Mouse (Mus musculus) neural tube, embryonic 13.5 days (tissue): ENCODE results near the gene Fam83f. TPM values are rescaled to one million over a fixed set of nuclear protein-coding genes. Genes with fewer than 3 reads are reported as not detected.
A peak's percentile ranks its signal among the peaks of the same experiment; 100 is the strongest.

Source experiments
- ATAC-seq: fragments of 200-750 bp; cut with Nextera tagmentation; 2 replicates; pipeline ENCODE4 v1.8.0; 2017; ENCODE audit warnings: low read depth, mild to moderate bottlenecking, moderate TSS enrichment, moderate library complexity
- H3K27ac ChIP-seq: fragments of 300-500 bp; sonication (generic); replicated peaks from 2 replicates; pipeline ENCODE4 v1.5.1; 2015; ENCODE audit warnings: moderate library complexity, mild to moderate bottlenecking, inconsistent platforms
- H3K27me3 ChIP-seq: fragments of 300-500 bp; sonication (generic); 2 replicates; pipeline ENCODE4 v1.6.1; 2015; ENCODE audit warnings: mild to moderate bottlenecking, inconsistent platforms
- H3K36me3 ChIP-seq: fragments of 300-500 bp; sonication (generic); 2 replicates; pipeline ENCODE4 v1.6.1; 2015; ENCODE audit warnings: mild to moderate bottlenecking, inconsistent platforms
- H3K4me1 ChIP-seq: fragments of 300-500 bp; sonication (generic); replicated peaks from 2 replicates; pipeline ENCODE4 v1.6.1; 2015; ENCODE audit warnings: inconsistent platforms
- H3K4me2 ChIP-seq: fragments of 300-500 bp; sonication (generic); 2 replicates; pipeline ENCODE4 v1.6.1; 2015; ENCODE audit warnings: inconsistent platforms, mild to moderate bottlenecking, moderate library complexity
- H3K4me3 ChIP-seq: fragments of 300-500 bp; sonication (generic); 2 replicates; pipeline ENCODE4 v1.5.1; 2015; ENCODE audit warnings: mild to moderate bottlenecking, inconsistent platforms
- H3K9ac ChIP-seq: fragments of 300-500 bp; sonication (generic); 2 replicates; pipeline ENCODE4 v1.6.1; 2015; ENCODE audit warnings: moderate library complexity, mild to moderate bottlenecking, inconsistent platforms
- H3K9me3 ChIP-seq: fragments of 300-500 bp; sonication (generic); 2 replicates; pipeline ENCODE4 v1.6.1; 2016; ENCODE audit warnings: inconsistent platforms
- WGBS: fragments of 180-500 bp; shearing (Covaris S2); methylation state at CpG from one replicate; pipeline ENCODE4 v1.1.7; 2015; 5-methylcytosine and 5-hydroxymethylcytosine counted together
- polyA plus RNA-seq: library from polyadenylated mRNA; unstranded; fragments of >200 nt; fragmentation: Nextera tagmentation; extraction: Ambion mirVana; gene quantifications from 2 replicates; pipeline ENCODE4 v1.2.1, GENCODE M21; 2015

Gene Fam83f
- polyA plus RNA-seq, 1 experiment from 2014 or later: 0.22 TPM

DNA sequence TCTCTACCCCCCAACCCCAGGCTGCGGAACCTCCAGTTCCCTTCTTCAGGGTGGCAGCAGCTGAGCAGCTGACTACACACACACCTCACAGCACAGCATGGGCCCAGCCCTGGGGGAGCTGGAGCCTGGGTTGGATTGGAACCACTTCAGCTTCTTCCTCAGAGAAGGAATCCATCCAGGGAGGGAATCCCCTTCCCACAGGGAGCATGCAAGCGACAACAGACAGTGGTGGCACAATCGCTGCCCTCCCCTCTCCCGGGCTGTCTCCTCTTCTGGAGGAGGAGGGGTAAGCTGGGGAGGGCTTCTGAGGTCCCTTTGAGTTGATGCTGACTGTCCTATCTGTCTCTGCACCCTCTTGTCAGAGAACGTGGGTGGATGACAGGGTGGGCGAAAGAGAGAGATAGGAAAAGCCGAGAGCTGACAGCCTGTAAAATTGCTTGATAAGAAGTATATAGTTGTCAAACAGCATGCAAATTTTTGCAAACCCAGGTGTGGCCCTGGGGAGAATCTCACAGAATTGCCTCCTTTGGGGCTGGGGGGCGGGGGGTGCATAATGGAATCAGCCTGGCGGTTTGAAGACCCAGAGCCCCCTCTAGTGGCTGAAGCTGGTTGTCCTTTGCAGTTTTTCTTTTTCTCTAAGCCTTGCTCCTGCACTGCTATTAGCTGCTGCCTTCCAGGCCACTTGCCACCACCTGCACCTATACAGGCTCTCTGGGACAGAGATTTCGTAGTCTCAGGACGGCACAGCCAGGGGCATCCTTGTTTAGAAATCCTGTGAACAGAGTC lies 22.7 kb downstream of the Fam83f start:
- H3K27ac ChIP-seq: no peak overlapping the region
- 28% methylated on average over 11 of the region's 11 CpGs for WGBS
- no peaks in the 10 kb centered on the region for H3K36me3 ChIP-seq
- no peak overlapping the region for H3K4me3 ChIP-seq
- H3K4me2 ChIP-seq: peak overlapping the region; percentile 40
- H3K9ac ChIP-seq: peak overlapping the region; percentile 50; the same call in 1 of the 2 replicates
- H3K27me3 ChIP-seq: peaks cover 5% of the 10 kb centered on the region; the same call in 1 of the 2 replicates
- H3K9me3 ChIP-seq: no peaks in the 10 kb centered on the region
- ATAC-seq: peak; percentile 52
- peaks cover 27% of the 10 kb centered on the region for H3K4me1 ChIP-seq

DNA sequence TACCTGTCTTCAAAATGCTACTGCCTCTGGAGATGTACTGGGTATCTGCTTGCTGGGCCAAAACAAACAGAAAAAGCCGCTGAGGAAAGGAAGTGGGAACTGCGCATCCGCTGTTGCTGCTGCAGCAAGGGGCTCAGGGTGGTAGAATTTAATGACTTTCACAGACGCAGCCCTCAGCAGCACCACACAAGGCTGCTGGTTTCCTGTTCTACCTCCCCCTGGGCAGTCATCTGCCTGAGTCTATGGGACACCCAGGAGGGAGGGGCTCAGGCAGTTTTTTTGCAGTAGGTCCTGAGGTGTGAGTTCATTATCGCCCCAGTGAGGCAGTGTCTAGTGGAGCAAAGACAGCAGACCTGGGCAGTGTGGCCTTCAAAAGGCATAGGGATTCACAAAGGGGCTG lies 25.9 kb downstream of the Fam83f start:
- no peak for ATAC-seq
- peaks cover 27% of the 10 kb centered on the region for H3K4me1 ChIP-seq
- H3K27me3 ChIP-seq: peaks cover 5% of the 10 kb centered on the region; the same call in 1 of the 2 replicates
- no peaks in the 10 kb centered on the region for H3K36me3 ChIP-seq
- no peak overlapping the region for H3K4me3 ChIP-seq
- H3K4me2 ChIP-seq: no peak overlapping the region
- WGBS: 53% methylated on average over 5 of the region's 5 CpGs
- no peak overlapping the region for H3K27ac ChIP-seq
- no peak overlapping the region for H3K9ac ChIP-seq
- no peaks in the 10 kb centered on the region for H3K9me3 ChIP-seq

DNA sequence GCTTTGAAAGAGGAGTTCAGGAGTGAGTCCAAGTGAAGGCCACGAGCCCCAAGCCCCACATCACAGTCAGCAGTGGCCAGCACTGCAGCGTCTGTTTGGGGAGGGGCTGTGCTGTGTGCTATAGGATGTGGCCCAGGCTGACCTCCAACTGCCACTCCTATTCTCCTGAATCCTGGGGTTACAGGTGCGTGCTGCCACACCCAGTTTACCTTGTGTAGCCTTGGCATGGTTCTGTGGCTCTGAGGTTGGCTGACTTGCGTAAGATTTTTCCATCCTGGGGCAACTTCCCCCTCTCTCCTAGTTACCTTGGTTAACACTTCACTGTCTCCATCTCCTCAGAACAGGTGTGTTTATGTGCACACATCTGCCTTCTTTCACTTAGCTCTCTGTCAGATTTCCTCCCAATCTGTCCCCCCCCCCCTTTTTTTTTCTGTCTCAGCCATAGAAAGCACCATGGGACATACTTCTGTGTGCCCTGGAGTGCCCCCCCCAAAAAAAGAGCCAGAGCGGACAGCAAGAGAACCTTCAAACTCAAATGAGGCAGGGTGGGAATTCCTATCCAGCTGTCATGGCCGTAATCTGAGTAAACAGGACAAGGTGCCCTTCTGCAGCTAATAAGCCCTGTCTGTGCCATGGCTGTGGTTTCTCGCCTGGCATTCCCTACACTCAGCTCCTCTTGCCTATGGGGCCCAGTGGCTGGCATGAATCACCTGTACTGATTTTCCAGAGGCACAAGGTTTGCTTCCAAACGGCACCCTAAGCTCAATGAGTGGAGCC lies 30.0 kb downstream of the Fam83f start:
- H3K27ac ChIP-seq: no peak overlapping the region
- H3K4me2 ChIP-seq: no peak overlapping the region
- 77% methylated on average over 8 of the region's 8 CpGs for WGBS
- peaks cover 5% of the 10 kb centered on the region; the same call in 1 of the 2 replicates for H3K27me3 ChIP-seq
- no peak overlapping the region for H3K9ac ChIP-seq
- H3K9me3 ChIP-seq: no peaks in the 10 kb centered on the region
- peaks cover 23% of the 10 kb centered on the region for H3K4me1 ChIP-seq
- no peaks in the 10 kb centered on the region for H3K36me3 ChIP-seq
- ATAC-seq: no peak
- H3K4me3 ChIP-seq: no peak overlapping the region

DNA sequence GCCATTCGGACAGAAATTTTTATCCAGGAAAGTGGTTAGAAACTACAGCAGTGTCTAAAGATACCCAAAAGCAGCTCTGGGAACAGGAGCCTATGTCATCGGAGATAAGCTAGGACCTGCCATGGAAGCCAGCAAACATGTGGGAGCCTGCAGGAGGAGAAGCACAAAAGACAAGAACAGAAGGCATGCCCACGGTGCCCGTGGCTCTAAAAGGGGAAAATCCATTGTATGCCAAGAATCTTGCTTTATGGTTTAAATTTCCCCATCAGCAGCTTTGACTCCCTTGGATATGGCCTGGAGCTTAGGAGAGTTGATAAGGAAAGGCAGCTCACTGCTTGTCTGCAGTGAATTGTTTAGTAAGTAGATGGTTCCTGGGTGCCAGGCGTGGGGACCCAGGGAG lies 31.3 kb downstream of the Fam83f start:
- Histone ChIP-seq H3K27ac (no peak overlapping the region), H3K9me3 (no peaks in the 10 kb centered on the region), H3K4me3 (no peak overlapping the region), H3K27me3 (peaks cover 5% of the 10 kb centered on the region; the same call in 1 of the 2 replicates), H3K9ac (no peak overlapping the region), H3K36me3 (no peaks in the 10 kb centered on the region), H3K4me2 (no peak overlapping the region), H3K4me1 (peaks cover 30% of the 10 kb centered on the region)
- no peak for ATAC-seq
- 86% methylated on average over 5 of the region's 5 CpGs for WGBS

DNA sequence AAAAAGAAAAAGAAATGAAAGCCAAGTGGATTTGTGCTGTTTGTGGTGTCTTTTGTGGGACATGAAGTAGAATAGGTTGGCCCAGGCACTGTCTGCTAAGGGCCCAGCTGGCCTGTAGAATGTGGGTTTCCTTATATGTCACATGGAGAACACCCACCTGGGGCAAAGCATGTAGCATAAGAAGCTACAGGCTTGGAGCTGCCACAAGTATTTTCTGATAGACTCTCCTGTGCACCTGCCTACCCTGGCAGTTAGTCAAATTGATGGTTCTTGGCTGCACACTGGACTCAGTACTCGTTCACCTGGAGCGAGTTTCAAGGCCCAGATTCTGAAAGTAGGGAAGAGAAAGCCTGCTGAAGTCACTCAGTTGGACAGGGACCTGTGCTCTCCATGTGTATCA lies 31.8 kb downstream of the Fam83f start:
- Histone ChIP-seq H3K27ac (no peak overlapping the region), H3K9ac (no peak overlapping the region), H3K27me3 (peaks cover 5% of the 10 kb centered on the region; the same call in 1 of the 2 replicates), H3K4me1 (peaks cover 31% of the 10 kb centered on the region), H3K4me2 (no peak overlapping the region), H3K4me3 (no peak overlapping the region), H3K9me3 (no peaks in the 10 kb centered on the region), H3K36me3 (no peaks in the 10 kb centered on the region)
- 77% methylated on average over 2 of the region's 2 CpGs for WGBS
- no peak for ATAC-seq

DNA sequence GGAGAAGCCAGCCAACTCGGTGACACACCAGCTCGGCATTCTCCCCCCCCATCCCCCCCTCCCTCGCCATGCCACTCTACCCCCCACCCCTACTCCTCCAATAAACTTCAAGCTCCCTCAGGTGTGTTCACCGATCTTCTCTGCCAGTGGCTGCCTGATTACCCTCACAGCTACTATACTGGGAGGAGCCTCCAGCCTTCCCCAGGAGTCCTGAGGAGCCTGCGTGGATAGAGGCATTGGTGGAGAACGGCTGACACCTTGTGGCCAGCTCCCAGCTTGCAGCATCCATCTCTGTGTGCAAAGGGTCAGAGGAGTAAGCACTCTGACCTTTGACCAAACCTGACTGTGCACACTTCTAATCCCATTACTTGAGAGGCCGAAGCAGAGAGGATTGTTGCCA lies 32.6 kb downstream of the Fam83f start:
- H3K36me3 ChIP-seq: no peaks in the 10 kb centered on the region
- H3K4me2 ChIP-seq: 0 out of 2 replicates have a peak overlapping the region, but pooled peaks have one; percentile 27
- no peaks in the 10 kb centered on the region for H3K9me3 ChIP-seq
- no peak overlapping the region for H3K9ac ChIP-seq
- no peak overlapping the region for H3K4me3 ChIP-seq
- H3K4me1 ChIP-seq: peaks cover 35% of the 10 kb centered on the region
- peak; percentile 84 for ATAC-seq
- no peak overlapping the region for H3K27ac ChIP-seq
- 6% methylated on average over 7 of the region's 7 CpGs for WGBS
- peaks cover 5% of the 10 kb centered on the region; the same call in 1 of the 2 replicates for H3K27me3 ChIP-seq

DNA sequence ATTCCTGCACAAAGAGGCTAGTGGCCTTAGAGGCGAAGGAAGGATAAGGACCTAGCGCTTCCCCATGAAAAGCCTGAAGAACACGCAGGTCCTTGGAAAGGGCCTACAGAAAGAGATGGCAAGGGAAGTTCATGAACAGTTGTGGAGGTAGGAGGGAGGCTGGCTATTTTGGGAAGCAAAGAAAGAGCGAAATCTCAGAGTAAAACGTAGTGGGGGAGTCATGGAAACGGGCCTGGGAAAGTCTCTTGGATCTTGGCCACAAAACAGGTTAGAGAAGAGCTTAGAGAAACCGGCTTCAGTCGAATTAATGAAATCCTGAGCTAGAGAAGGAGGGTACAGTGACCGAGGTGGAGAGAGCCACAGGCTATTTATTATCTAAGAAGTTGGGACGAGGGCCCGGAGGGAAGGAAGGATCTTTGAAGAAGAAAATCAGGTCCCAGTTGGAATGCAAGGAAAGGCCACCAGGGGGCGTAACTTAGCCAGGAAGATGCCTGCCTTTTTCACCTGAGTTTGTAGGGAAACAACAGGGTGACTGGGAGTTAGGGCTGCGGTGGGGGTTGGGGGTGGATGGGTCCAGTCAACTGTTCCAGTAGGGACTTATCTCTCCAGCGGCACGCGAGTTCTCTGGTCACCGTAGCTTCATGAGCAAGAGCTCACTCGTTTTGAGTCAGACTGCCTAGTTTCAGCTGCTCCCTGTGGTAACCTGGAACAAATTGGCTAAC lies 34.3 kb downstream of the Fam83f start:
- peak overlapping the region; percentile 53 for H3K4me2 ChIP-seq
- ATAC-seq: no peak
- peak overlapping the region; percentile 19 for H3K4me3 ChIP-seq
- peaks cover 5% of the 10 kb centered on the region; the same call in 1 of the 2 replicates for H3K27me3 ChIP-seq
- H3K9ac ChIP-seq: peak overlapping the region; percentile 27
- WGBS: 28% methylated on average over 18 of the region's 18 CpGs
- no peaks in the 10 kb centered on the region for H3K36me3 ChIP-seq
- peaks cover 40% of the 10 kb centered on the region for H3K4me1 ChIP-seq
- no peaks in the 10 kb centered on the region for H3K9me3 ChIP-seq
- H3K27ac ChIP-seq: peak overlapping the region; percentile 89

DNA sequence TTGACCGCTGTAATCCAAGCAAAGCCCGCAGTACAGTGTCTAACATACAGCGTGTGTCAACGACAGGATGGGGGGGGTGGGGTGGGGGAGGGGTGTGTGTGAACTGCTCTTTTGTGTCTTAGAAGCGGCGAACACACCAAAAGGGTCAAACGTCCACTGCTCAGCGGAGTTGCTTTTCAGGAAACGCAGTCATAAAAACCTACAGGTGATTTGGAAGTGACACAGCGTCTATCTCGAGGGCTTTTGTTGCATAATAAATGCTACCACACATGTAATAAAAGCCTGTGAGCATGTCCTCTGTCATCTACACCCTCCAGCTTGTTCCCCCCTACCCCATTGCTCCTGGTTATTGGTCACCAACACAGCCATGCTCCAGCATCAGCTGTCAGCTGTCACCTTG lies 34.9 kb downstream of the Fam83f start:
- Histone ChIP-seq H3K9ac (peak overlapping the region; percentile 27), H3K9me3 (no peaks in the 10 kb centered on the region)
- WGBS: 9% methylated on average over 11 of the region's 11 CpGs

DNA sequence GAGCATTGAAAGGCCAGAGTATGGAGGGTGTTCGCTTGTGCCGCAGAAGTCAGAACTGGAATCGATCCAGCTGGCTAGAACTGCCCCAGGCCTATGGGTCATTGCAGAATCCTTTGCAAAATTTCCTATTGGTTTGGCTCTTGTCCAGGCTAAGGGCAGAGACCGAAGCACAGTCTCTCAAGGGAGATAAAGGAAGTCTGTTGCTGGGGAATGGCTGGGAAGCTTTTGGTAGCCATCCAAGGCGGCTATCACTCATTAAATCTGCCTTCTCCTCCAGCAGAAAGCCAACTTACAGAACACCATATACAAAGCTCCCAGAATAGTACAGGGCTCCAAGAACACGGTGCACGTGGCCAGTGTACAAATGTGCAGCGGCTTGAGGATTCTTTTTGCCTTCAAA lies 35.4 kb downstream of the Fam83f start:
- Histone ChIP-seq H3K4me1 (peaks cover 44% of the 10 kb centered on the region), H3K27me3 (peaks cover 5% of the 10 kb centered on the region; the same call in 1 of the 2 replicates), H3K27ac (peak overlapping the region; percentile 89), H3K4me2 (peak overlapping the region; percentile 53), H3K9ac (peak overlapping the region; percentile 47), H3K4me3 (no peak overlapping the region), H3K36me3 (no peaks in the 10 kb centered on the region), H3K9me3 (no peaks in the 10 kb centered on the region)
- no peak for ATAC-seq
- WGBS: 36% methylated on average over 8 of the region's 8 CpGs

More for the DNA sequence above, 34.9 kb downstream of the Fam83f start:
- ATAC-seq: no peak
- Histone ChIP-seq H3K4me2 (peak overlapping the region; percentile 53), H3K27ac (peak overlapping the region; percentile 89), H3K36me3 (no peaks in the 10 kb centered on the region), H3K27me3 (peaks cover 5% of the 10 kb centered on the region; the same call in 1 of the 2 replicates), H3K4me3 (peak overlapping the region; percentile 19), H3K4me1 (peaks cover 40% of the 10 kb centered on the region)

DNA sequence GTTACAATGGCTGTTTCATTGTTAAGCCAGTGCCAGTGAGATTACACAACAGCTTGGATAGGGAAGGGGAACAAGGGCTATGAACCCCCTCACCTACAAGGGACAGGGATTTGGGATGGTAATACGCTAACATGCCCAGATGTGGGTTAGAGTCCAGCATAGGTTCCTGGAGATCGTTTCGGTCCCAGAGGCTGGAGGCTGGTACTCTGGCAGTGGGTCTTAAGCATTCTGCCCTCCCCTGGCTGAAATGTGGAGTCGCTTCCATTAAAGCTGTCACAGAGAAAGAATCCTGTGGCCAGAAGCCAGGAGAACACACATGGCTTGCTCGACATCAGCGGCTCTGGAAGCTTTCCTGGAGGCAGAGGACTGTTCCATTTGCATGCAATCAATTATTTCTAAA lies 37.9 kb downstream of the Fam83f start:
- peaks cover 51% of the 10 kb centered on the region for H3K4me1 ChIP-seq
- no peak overlapping the region for H3K4me2 ChIP-seq
- H3K9me3 ChIP-seq: no peaks in the 10 kb centered on the region
- no peak overlapping the region for H3K9ac ChIP-seq
- H3K27ac ChIP-seq: no peak overlapping the region
- H3K36me3 ChIP-seq: no peaks in the 10 kb centered on the region
- ATAC-seq: no peak
- no peaks in the 10 kb centered on the region for H3K27me3 ChIP-seq
- 46% methylated on average over 6 of the region's 6 CpGs for WGBS
- no peak overlapping the region for H3K4me3 ChIP-seq

DNA sequence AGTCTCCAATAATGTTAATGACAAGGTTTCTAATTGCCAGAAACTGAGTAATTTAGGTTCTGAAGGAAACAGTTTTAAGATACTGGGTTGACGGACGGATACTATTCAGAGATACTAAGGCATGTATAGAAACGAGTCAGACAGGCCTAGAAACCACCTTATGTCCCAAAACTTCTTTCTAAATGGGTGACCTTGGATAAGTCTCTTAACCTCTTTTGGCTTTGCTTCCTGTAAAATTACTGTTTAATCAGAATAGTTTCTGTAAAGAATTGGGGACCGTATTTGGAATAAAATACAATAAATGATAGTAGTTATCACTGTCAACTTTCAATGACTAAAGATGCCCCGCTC lies 38.6 kb downstream of the Fam83f start:
- 10% methylated on average over 5 of the region's 5 CpGs for WGBS
- Histone ChIP-seq H3K27ac (peak overlapping the region; percentile 96), H3K4me2 (peak overlapping the region; percentile 49), H3K36me3 (no peaks in the 10 kb centered on the region), H3K27me3 (no peaks in the 10 kb centered on the region), H3K9ac (no peak overlapping the region), H3K4me1 (peaks cover 51% of the 10 kb centered on the region), H3K9me3 (no peaks in the 10 kb centered on the region), H3K4me3 (peak overlapping the region; percentile 68)
- ATAC-seq: no peak
